30 mouse cellular contexts compared by ENCODE assay signal in the genomic region with DNA sequence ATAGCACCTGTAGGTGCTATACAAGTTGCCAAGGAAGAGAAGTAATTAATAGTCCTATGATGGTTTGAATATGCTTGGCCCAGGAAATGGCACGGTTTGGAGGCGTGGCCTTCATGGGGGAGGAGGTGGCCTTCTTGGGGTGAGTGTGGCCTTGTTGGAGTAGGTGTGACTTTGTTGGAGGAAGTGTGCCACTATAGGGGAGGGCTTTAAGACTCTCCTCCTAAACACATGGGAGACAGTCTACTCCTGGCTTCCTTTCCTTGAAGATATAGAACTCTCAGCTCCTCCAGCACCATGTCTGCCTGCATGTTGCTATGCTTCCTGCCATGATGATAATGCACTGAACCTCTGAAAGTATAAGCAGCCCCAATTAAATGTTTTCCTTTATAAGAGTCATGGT. TPM values are rescaled to one million over a fixed set of nuclear protein-coding genes. Genes with fewer than 3 reads are reported as not detected.
A peak's percentile ranks its signal among the peaks of the same experiment; 100 is the strongest.
DNase-seq lines count a peak whose midpoint lies in the region; ATAC-seq and TF ChIP-seq lines count a peak whose summit lies in the region.
"Had no signal": no experiment of that assay in that cellular context is flagged by ENCODE, and none has a peak within 500 bp of the region (broad histone marks: within the 10 kb centered on the region; RNA-seq: fewer than 3 reads in every experiment).

No protein-coding gene starts in this region.

- WGBS in thymus, adult 2 months = 56% methylated on average over 2 of the region's 2 CpGs
- WGBS in stomach, postnatal 0 days = 63% methylated on average over 2 of the region's 2 CpGs
- 87% methylated on average over 2 of the region's 2 CpGs for WGBS in forebrain, embryonic 14.5 days

- ATAC-seq in inflammation-experienced regulatory T-cells, adult 6 months = peak; percentile 67
- no peak for ATAC-seq in stomach, postnatal 0 days (ENCODE audit: low FRiP score, low TSS enrichment)
- no peak for ATAC-seq in forebrain, embryonic 14.5 days
- ATAC-seq: forebrain, embryonic 15.5 days; liver, embryonic 12.5 days had no signal

- H3K27ac ChIP-seq in thymus, adult 2 months (ENCODE audit: control insufficient read depth, insufficient read depth, low read length) = no peak overlapping the region
- H3K27ac ChIP-seq in MEL (ENCODE audit: control insufficient read depth, low read depth, low read length) = no peak overlapping the region
- H3K27ac ChIP-seq in stomach, postnatal 0 days (replicated peaks) = no peak overlapping the region
- H3K27ac ChIP-seq in forebrain, embryonic 14.5 days (ENCODE audit: low read depth, low read length) = no peak overlapping the region
- H3K27ac ChIP-seq: embryonic facial prominence, embryonic 15.5 days; forebrain, embryonic 15.5 days; heart, adult 2 months; heart, embryonic 13.5 days; limb, embryonic 13.5 days; liver, embryonic 12.5 days had no signal

- no peaks in the 10 kb centered on the region for H3K36me3 ChIP-seq in thymus, adult 2 months (ENCODE audit: control insufficient read depth, insufficient read depth, low read length)
- H3K36me3 ChIP-seq in MEL (ENCODE audit: control insufficient read depth in 1 of 2, insufficient read depth in 2 of 2, low read length in 2 of 2) = peaks cover 0 to 17% of the 10 kb centered on the region in 2 experiments; a peak in 2 of 4 replicates
- H3K36me3 ChIP-seq in stomach, postnatal 0 days (ENCODE audit: control insufficient read depth, insufficient read depth, low read length) = no peaks in the 10 kb centered on the region
- H3K36me3 ChIP-seq in forebrain, embryonic 14.5 days (ENCODE audit: control insufficient read depth, insufficient read depth, low read length) = no peaks in the 10 kb centered on the region
- H3K36me3 ChIP-seq: embryonic facial prominence, embryonic 15.5 days; forebrain, embryonic 15.5 days; heart, embryonic 13.5 days; limb, embryonic 13.5 days; liver, embryonic 12.5 days had no signal

- no peak overlapping the region for H3K4me3 ChIP-seq in thymus, adult 2 months (ENCODE audit: control insufficient read depth, insufficient read depth, low read length)
- H3K4me3 ChIP-seq in MEL (ENCODE audit: control insufficient read depth in 1 of 2, insufficient read depth in 1 of 2, low read depth in 2 of 2, low read length in 2 of 2) = no peak overlapping the region
- H3K4me3 ChIP-seq in stomach, postnatal 0 days (ENCODE audit: low read depth, low read length) = no peak overlapping the region
- H3K4me3 ChIP-seq in forebrain, embryonic 14.5 days (ENCODE audit: low read depth, low read length) = no peak overlapping the region
- H3K4me3 ChIP-seq: embryonic facial prominence, embryonic 15.5 days; forebrain, embryonic 15.5 days; heart, adult 2 months; heart, embryonic 13.5 days; limb, embryonic 13.5 days; liver, embryonic 12.5 days had no signal

- no peaks in the 10 kb centered on the region for H3K79me2 ChIP-seq in MEL (ENCODE audit: control insufficient read depth, insufficient read depth, low read length, poor library complexity)

- peak; percentile 35 for DNase-seq in thymus, postnatal 14 days
- DNase-seq in thymus, adult 2 months = no peak
- DNase-seq in MEL (ENCODE audit: low read depth, low spot score) = peak; percentile 77
- peak; percentile 32 for DNase-seq in stomach, postnatal 0 days (ENCODE audit: low spot score)
- DNase-seq in lung, postnatal 25 days (ENCODE audit: low spot score) = no peak
- DNase-seq in urinary bladder, adult 2 months (ENCODE audit: low spot score) = no peak
- DNase-seq in forebrain, embryonic 14.5 days (ENCODE audit: low spot score) = no peak
- DNase-seq: adrenal gland, adult 2 months; cerebellum, adult 11-12 months; cerebellum, postnatal 14 days; gastrocnemius, postnatal 10 days; heart, adult 2 months; heart, postnatal 14 days; kidney, adult 18-20 months; kidney, postnatal 4 days; lung, embryonic 14.5 days had no signal

- TF ChIP-seq EP300 in MEL (IDR thresholded peaks at IDR 0.05; ENCODE audit: low read depth in 1 of 2, low read length in 2 of 2) = no peak
- no peak for TF ChIP-seq EP300 in stomach, postnatal 0 days (optimal IDR thresholded peaks at IDR 0.05)

- no peak for TF ChIP-seq RAD21 in MEL (IDR thresholded peaks at IDR 0.05; ENCODE audit: low read depth, low read length)

- no peaks in the 10 kb centered on the region for H3K9me3 ChIP-seq in MEL (replicated peaks; ENCODE audit: insufficient read depth, low read length)
- no peaks in the 10 kb centered on the region for H3K9me3 ChIP-seq in stomach, postnatal 0 days (ENCODE audit: control insufficient read depth, low read length)
- H3K9me3 ChIP-seq in forebrain, embryonic 14.5 days (replicated peaks; ENCODE audit: control insufficient read depth, low read length) = no peaks in the 10 kb centered on the region
- H3K9me3 ChIP-seq: embryonic facial prominence, embryonic 15.5 days; forebrain, embryonic 15.5 days; heart, embryonic 13.5 days; limb, embryonic 13.5 days; liver, embryonic 12.5 days had no signal

- H3K27me3 ChIP-seq in thymus, adult 2 months (ENCODE audit: control insufficient read depth, insufficient read depth, low read length) = no peaks in the 10 kb centered on the region
- H3K27me3 ChIP-seq in MEL (ENCODE audit: control insufficient read depth in 1 of 2, insufficient read depth in 2 of 2, low read length in 2 of 2) = peaks cover 2 to 13% of the 10 kb centered on the region in 2 experiments
- H3K27me3 ChIP-seq in stomach, postnatal 0 days (ENCODE audit: control insufficient read depth, insufficient read depth, low read length) = no peaks in the 10 kb centered on the region
- H3K27me3 ChIP-seq in forebrain, embryonic 14.5 days (replicated peaks; ENCODE audit: control insufficient read depth, insufficient read depth, low read length) = no peaks in the 10 kb centered on the region
- H3K27me3 ChIP-seq: embryonic facial prominence, embryonic 15.5 days; forebrain, embryonic 15.5 days; heart, embryonic 13.5 days; limb, embryonic 13.5 days; liver, embryonic 12.5 days had no signal

- H3K4me1 ChIP-seq in thymus, adult 2 months (replicated peaks; ENCODE audit: control insufficient read depth, insufficient read depth, low read length) = no peaks in the 10 kb centered on the region; the same call in 1 of the 2 replicates
- H3K4me1 ChIP-seq in MEL (ENCODE audit: control insufficient read depth in 1 of 2, insufficient read depth in 2 of 2, low read length in 2 of 2) = peaks cover 12 to 22% of the 10 kb centered on the region in 2 experiments
- H3K4me1 ChIP-seq in stomach, postnatal 0 days (replicated peaks; ENCODE audit: control insufficient read depth, insufficient read depth) = peaks cover 2% of the 10 kb centered on the region; the same call in 1 of the 2 replicates
- H3K4me1 ChIP-seq in forebrain, embryonic 14.5 days (ENCODE audit: control insufficient read depth, insufficient read depth, low read length) = no peaks in the 10 kb centered on the region
- H3K4me1 ChIP-seq: forebrain, embryonic 15.5 days had no signal

- H3K9ac ChIP-seq in MEL (ENCODE audit: control insufficient read depth, low read depth, low read length, poor library complexity, severe bottlenecking) = no peak overlapping the region
- no peak overlapping the region for H3K9ac ChIP-seq in stomach, postnatal 0 days (ENCODE audit: low read length)
- no peak overlapping the region for H3K9ac ChIP-seq in forebrain, embryonic 14.5 days (ENCODE audit: low read length)
- H3K9ac ChIP-seq: embryonic facial prominence, embryonic 15.5 days; forebrain, embryonic 15.5 days; heart, embryonic 13.5 days; limb, embryonic 13.5 days; liver, embryonic 12.5 days; lung, embryonic 14.5 days had no signal

- no peak for TF ChIP-seq CTCF in thymus, adult 2 months (IDR thresholded peaks at IDR 0.05; ENCODE audit: borderline replicate concordance, control insufficient read depth, extremely low read depth, insufficient read depth, low read length, poor library complexity)
- no peak for TF ChIP-seq CTCF in MEL (IDR thresholded peaks at IDR 0.05 in 2 of 3, conservative IDR thresholded peaks at IDR 0.05 in 1 of 3; ENCODE audit: control insufficient read depth in 1 of 3, insufficient read depth in 1 of 3, low read depth in 2 of 3, low read length in 3 of 3, poor library complexity in 1 of 3, severe bottlenecking in 1 of 3)
- TF ChIP-seq CTCF in stomach, postnatal 0 days (IDR thresholded peaks at IDR 0.05; ENCODE audit: low read depth) = no peak

- no peak overlapping the region for H3K4me2 ChIP-seq in stomach, postnatal 0 days (replicated peaks; ENCODE audit: low read depth)
- no peak overlapping the region for H3K4me2 ChIP-seq in forebrain, embryonic 14.5 days (ENCODE audit: low read length)
- H3K4me2 ChIP-seq: embryonic facial prominence, embryonic 15.5 days; forebrain, embryonic 15.5 days; heart, embryonic 13.5 days; limb, embryonic 13.5 days; liver, embryonic 12.5 days; lung, embryonic 14.5 days; midbrain, embryonic 11.5 days had no signal

- TF ChIP-seq POLR2A in thymus, adult 2 months (IDR thresholded peaks at IDR 0.05; ENCODE audit: control insufficient read depth, extremely low read depth, insufficient read depth, low read length, poor library complexity) = no peak
- TF ChIP-seq POLR2A in MEL (IDR thresholded peaks at IDR 0.05; ENCODE audit: control insufficient read depth in 1 of 2, insufficient read depth in 1 of 2, low read depth in 1 of 2, low read length in 2 of 2, poor library complexity in 1 of 2) = peak in 1 of 2 experiments; percentile 34; a peak in 1 of 4 replicates

TF ChIP-seq in MEL, 35 proteins besides CTCF, POLR2A, EP300 and RAD21 (continues in another document):
- TF ChIP-seq NRF1 (IDR thresholded peaks at IDR 0.05; ENCODE audit: insufficient read depth, low read depth, low read length, poor library complexity, severe bottlenecking) (no peak), SMC3 (IDR thresholded peaks at IDR 0.05; ENCODE audit: low read depth, low read length) (no peak)

RNA-seq across cellular contexts. Expression of a gene that starts 8.1 kb away (rescaled TPM):
- polyA plus RNA-seq in thymus, adult 2 months (2012; rRNA removed) = 172 and 221 TPM in 2 replicates
- 131 and 142 TPM in 2 replicates for total RNA-seq in MEL (2012; rRNA removed)
- polyA plus RNA-seq in MEL (2012; ENCODE audit: insufficient read depth in 1 of 2, insufficient read length in 2 of 2, low read depth in 1 of 2, low replicate concordance in 2 of 2, missing spikeins in 1 of 2) = 100 to 1,000 TPM; 103 to 174 TPM
- polyA plus RNA-seq in inflammation-experienced regulatory T-cells, adult 6 months (2017; shearing (Covaris generic)) = 10 to 100 TPM; 16.4 to 27.3 (median 22.0) TPM
- polyA plus RNA-seq in stomach, postnatal 0 days (2015; fragmentation: Nextera tagmentation; extraction: Ambion mirVana) = 51.1 and 56.8 TPM in 2 replicates
- polyA plus RNA-seq in urinary bladder, adult 2 months (2012; rRNA removed) = 136 and 151 TPM in 2 replicates
- polyA plus RNA-seq in forebrain, embryonic 14.5 days (2014; fragmentation: Nextera tagmentation; extraction: Ambion mirVana) = 55.6 and 63.4 TPM in 2 replicates

RNA-seq across cellular contexts. Expression of a gene that starts 59.9 kb away (rescaled TPM):
- polyA plus RNA-seq in thymus, adult 2 months (2012; rRNA removed) = not detected in 2 replicates
- not detected in 2 replicates for total RNA-seq in MEL (2012; rRNA removed)
- polyA plus RNA-seq in MEL (2012; ENCODE audit: insufficient read depth in 1 of 2, insufficient read length in 2 of 2, low read depth in 1 of 2, low replicate concordance in 2 of 2, missing spikeins in 1 of 2) = not detected
- not detected for polyA plus RNA-seq in inflammation-experienced regulatory T-cells, adult 6 months (2017; shearing (Covaris generic))
- not detected in 2 replicates for polyA plus RNA-seq in stomach, postnatal 0 days (2015; fragmentation: Nextera tagmentation; extraction: Ambion mirVana)
- polyA plus RNA-seq in urinary bladder, adult 2 months (2012; rRNA removed) = not detected in 2 replicates
- not detected in 2 replicates for polyA plus RNA-seq in forebrain, embryonic 14.5 days (2014; fragmentation: Nextera tagmentation; extraction: Ambion mirVana)
- total RNA-seq: adrenal gland, adult 2 months; gastrocnemius, postnatal 10 days; heart, adult 2 months; heart, postnatal 14 days; left cerebral cortex, adult 18-20 months; left cerebral cortex, postnatal 25 days; midbrain, postnatal 0 days had no signal
- polyA plus RNA-seq: adrenal gland, adult 2 months; embryonic facial prominence, embryonic 15.5 days; forebrain, embryonic 15.5 days; heart, adult 2 months; heart, embryonic 13.5 days; hindbrain, embryonic 11.5 days; kidney, embryonic 16.5 days; limb, embryonic 13.5 days; liver, embryonic 12.5 days; lung, embryonic 14.5 days; midbrain, embryonic 11.5 days; midbrain, postnatal 0 days; stomach, embryonic 16.5 days; thymus, postnatal 0 days had no signal

Comparison
In these comparisons a context has a peak if more than half of its experiments do, and no peak if none do; other contexts are left out.
1. DNase-seq: peak in thymus, postnatal 14 days (single experiment), MEL (single experiment) and stomach, postnatal 0 days (single experiment); none in thymus, adult 2 months (single experiment), lung, postnatal 25 days (single experiment), urinary bladder, adult 2 months (single experiment) and forebrain, embryonic 14.5 days (single experiment).